Mouse (Mus musculus): ENCODE data around the gene Ermap. TPM values are rescaled to one million over a fixed set of nuclear protein-coding genes. Genes with fewer than 3 reads are reported as not detected.
A peak's percentile ranks its signal among the peaks of the same experiment; 100 is the strongest.

Gene Ermap
- 158 and 191 TPM in 2 replicates for polyA plus RNA-seq (2012; rRNA removed)
- 300 and 349 TPM in 2 replicates for polyA plus RNA-seq (2014; fragmentation: Nextera tagmentation; extraction: Ambion mirVana)

DNA sequence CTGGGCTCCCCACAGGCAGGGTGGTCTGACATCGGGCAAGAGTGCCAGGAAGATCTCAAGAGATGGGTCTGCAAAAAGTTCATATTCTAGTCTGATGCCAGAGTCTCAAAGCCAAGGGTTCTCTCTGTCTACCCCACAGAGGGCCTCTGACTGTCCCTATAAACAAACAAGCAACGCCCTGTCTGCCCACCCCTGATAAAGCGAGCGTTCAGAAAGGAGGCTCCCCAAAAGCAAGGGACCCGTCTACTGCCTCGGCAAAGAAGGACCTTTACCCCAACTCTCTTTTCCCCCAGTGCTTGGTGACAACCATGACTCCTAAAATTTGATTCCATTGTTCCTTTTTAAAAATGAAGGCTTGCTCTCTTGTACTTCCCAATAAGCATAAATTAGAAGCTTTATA, at the start of gene Ermap:
Gene Ermap, minus strand, starts transcription at position 148 of the 400 bp plus-strand sequence.
- peak within 1 kb of the TSS; percentile 97 for H3K27ac ChIP-seq

GRCm38 (mm10) chr4:119239181-119239682, 49.4 kb upstream of the Ermap start:
- H3K4me1 ChIP-seq (replicated peaks; ENCODE audit: control insufficient read depth in 2 of 2, insufficient read depth in 2 of 2, low read length in 1 of 2) = peaks cover 3 to 7% of the 10 kb centered on the region in 2 experiments; a peak in 3 of 4 replicates
- no peaks in the 10 kb centered on the region for H3K9me3 ChIP-seq (ENCODE audit: control insufficient read depth, low read length)
- H3K27me3 ChIP-seq (ENCODE audit: control insufficient read depth, insufficient read depth, low read length) = no peaks in the 10 kb centered on the region
- H3K36me3 ChIP-seq (replicated peaks; ENCODE audit: control insufficient read depth, insufficient read depth, low read depth) = no peaks in the 10 kb centered on the region; the same call in 1 of the 2 replicates
- ATAC-seq (ENCODE audit: insufficient read depth) (peak; percentile 71; the same call in 1 of the 2 replicates), DNase-seq (ENCODE audit: low read depth in 3 of 3, low spot score in 3 of 3) (peak; percentile 51 to 68 (median 59))
- H3K27ac ChIP-seq = no peak overlapping the region
- peak overlapping the region; percentile 50 for H3K9ac ChIP-seq (replicated peaks)
- H3K4me2 ChIP-seq (ENCODE audit: low read depth) = peak overlapping the region; percentile 57
- TF ChIP-seq EP300 (IDR thresholded peaks at IDR 0.05; ENCODE audit: low read depth) = no peak
- peak; percentile 84 for TF ChIP-seq CTCF (IDR thresholded peaks at IDR 0.05; ENCODE audit: low read depth)
- 11% methylated on average over 12 of the region's 12 CpGs for WGBS (ENCODE audit: insufficient replicate concordance)
- H3K4me3 ChIP-seq (ENCODE audit: insufficient read depth in 1 of 2, low read depth in 2 of 2, low read length in 2 of 2) = peak overlapping the region in 1 of 2 experiments; percentile 29; a peak in 2 of 4 replicates

More for the DNA sequence above, at the start of gene Ermap:
- peak within 1 kb of the TSS; percentile 72 to 91 for H3K4me3 ChIP-seq (ENCODE audit: insufficient read depth in 1 of 2, low read depth in 2 of 2, low read length in 2 of 2)
- peaks cover 40% of the 10 kb centered on the region for H3K36me3 ChIP-seq (replicated peaks; ENCODE audit: control insufficient read depth, insufficient read depth, low read depth)
- peaks cover 44 to 70% of the 10 kb centered on the region in 2 experiments for H3K4me1 ChIP-seq (replicated peaks; ENCODE audit: control insufficient read depth in 2 of 2, insufficient read depth in 2 of 2, low read length in 1 of 2)
- H3K4me2 ChIP-seq (ENCODE audit: low read depth) = peak within 1 kb of the TSS; percentile 96
- DNase-seq (ENCODE audit: low read depth in 3 of 3, low spot score in 3 of 3) (peak; percentile 91 to 93 (median 91)), ATAC-seq (ENCODE audit: insufficient read depth) (peak; percentile 90)
- H3K27me3 ChIP-seq (ENCODE audit: control insufficient read depth, insufficient read depth, low read length) = no peaks in the 10 kb centered on the region
- H3K9me3 ChIP-seq (ENCODE audit: control insufficient read depth, low read length) = no peaks in the 10 kb centered on the region
- peak; percentile 90 for TF ChIP-seq EP300 (IDR thresholded peaks at IDR 0.05; ENCODE audit: low read depth)
- no peak for TF ChIP-seq CTCF (IDR thresholded peaks at IDR 0.05; ENCODE audit: low read depth)
- peak within 1 kb of the TSS; percentile 97 for H3K9ac ChIP-seq (replicated peaks)
- 12% methylated on average over 6 of the region's 6 CpGs for WGBS (ENCODE audit: insufficient replicate concordance)

GRCm38 (mm10) chr4:119238661-119239060, 48.9 kb upstream of the Ermap start:
- H3K4me2 ChIP-seq (ENCODE audit: low read depth) = peak overlapping the region; percentile 57

GRCm38 (mm10) chr4:119234348-119234747, 44.5 kb upstream of the Ermap start:
- H3K4me3 ChIP-seq (ENCODE audit: insufficient read depth in 1 of 2, low read depth in 2 of 2, low read length in 2 of 2) = no peak overlapping the region
- ATAC-seq (ENCODE audit: insufficient read depth) (no peak), DNase-seq (ENCODE audit: low read depth in 3 of 3, low spot score in 3 of 3) (no peak)
- H3K36me3 ChIP-seq (replicated peaks; ENCODE audit: control insufficient read depth, insufficient read depth, low read depth) = no peaks in the 10 kb centered on the region
- no peaks in the 10 kb centered on the region for H3K9me3 ChIP-seq (ENCODE audit: control insufficient read depth, low read length)
- H3K9ac ChIP-seq (replicated peaks) = no peak overlapping the region
- H3K27me3 ChIP-seq (ENCODE audit: control insufficient read depth, insufficient read depth, low read length) = no peaks in the 10 kb centered on the region; the same call in 1 of the 2 replicates
- H3K4me2 ChIP-seq (ENCODE audit: low read depth) = peak overlapping the region; percentile 78
- no peak overlapping the region for H3K27ac ChIP-seq
- 73% methylated on average over 3 of the region's 3 CpGs for WGBS (ENCODE audit: insufficient replicate concordance)
- H3K4me1 ChIP-seq (replicated peaks; ENCODE audit: control insufficient read depth in 2 of 2, insufficient read depth in 2 of 2, low read length in 1 of 2) = peaks cover 7 to 8% of the 10 kb centered on the region in 2 experiments
- no peak for TF ChIP-seq CTCF (IDR thresholded peaks at IDR 0.05; ENCODE audit: low read depth)
- no peak for TF ChIP-seq EP300 (IDR thresholded peaks at IDR 0.05; ENCODE audit: low read depth)

More at GRCm38 (mm10) chr4:119238661-119239060, 48.9 kb upstream of the Ermap start:
- DNase-seq (ENCODE audit: low read depth in 3 of 3, low spot score in 3 of 3) (no peak), ATAC-seq (ENCODE audit: insufficient read depth) (peak; percentile 58; the same call in 1 of the 2 replicates)
- H3K27ac ChIP-seq = no peak overlapping the region
- no peaks in the 10 kb centered on the region; the same call in 1 of the 2 replicates for H3K36me3 ChIP-seq (replicated peaks; ENCODE audit: control insufficient read depth, insufficient read depth, low read depth)
- peaks cover 3 to 7% of the 10 kb centered on the region in 2 experiments; a peak in 3 of 4 replicates for H3K4me1 ChIP-seq (replicated peaks; ENCODE audit: control insufficient read depth in 2 of 2, insufficient read depth in 2 of 2, low read length in 1 of 2)
- no peak overlapping the region for H3K9ac ChIP-seq (replicated peaks)
- H3K4me3 ChIP-seq (ENCODE audit: insufficient read depth in 1 of 2, low read depth in 2 of 2, low read length in 2 of 2) = no peak overlapping the region; a peak in 1 of 4 replicates
- H3K27me3 ChIP-seq (ENCODE audit: control insufficient read depth, insufficient read depth, low read length) = no peaks in the 10 kb centered on the region
- H3K9me3 ChIP-seq (ENCODE audit: control insufficient read depth, low read length) = no peaks in the 10 kb centered on the region
- TF ChIP-seq CTCF (IDR thresholded peaks at IDR 0.05; ENCODE audit: low read depth) = no peak
- no peak for TF ChIP-seq EP300 (IDR thresholded peaks at IDR 0.05; ENCODE audit: low read depth)
- WGBS (ENCODE audit: insufficient replicate concordance) = 37% methylated on average over 3 of the region's 3 CpGs

GRCm38 (mm10) chr4:119233256-119233901, 43.6 kb upstream of the Ermap start:
- peak; percentile 53; the same call in 1 of the 2 replicates for ATAC-seq (ENCODE audit: insufficient read depth)

More at GRCm38 (mm10) chr4:119233256-119233901, 43.6 kb upstream of the Ermap start:
- Histone ChIP-seq H3K4me1 (replicated peaks; ENCODE audit: control insufficient read depth in 2 of 2, insufficient read depth in 2 of 2, low read length in 1 of 2) (peaks cover 3 to 5% of the 10 kb centered on the region in 2 experiments), H3K9ac (replicated peaks) (peak overlapping the region; percentile 50), H3K27me3 (ENCODE audit: control insufficient read depth, insufficient read depth, low read length) (no peaks in the 10 kb centered on the region; the same call in 1 of the 2 replicates), H3K4me3 (ENCODE audit: insufficient read depth in 1 of 2, low read depth in 2 of 2, low read length in 2 of 2) (peak overlapping the region; percentile 68 to 71), H3K4me2 (ENCODE audit: low read depth) (peak overlapping the region; percentile 78), H3K9me3 (ENCODE audit: control insufficient read depth, low read length) (no peaks in the 10 kb centered on the region), H3K27ac (no peak overlapping the region), H3K36me3 (replicated peaks; ENCODE audit: control insufficient read depth, insufficient read depth, low read depth) (no peaks in the 10 kb centered on the region)
- under 1% methylated on average over 36 of the region's 36 CpGs for WGBS (ENCODE audit: insufficient replicate concordance)
- TF ChIP-seq EP300 (IDR thresholded peaks at IDR 0.05; ENCODE audit: low read depth) (no peak), CTCF (IDR thresholded peaks at IDR 0.05; ENCODE audit: low read depth) (peak; percentile 29; the same call in 1 of the 2 replicates)
- peak in 1 of 3 experiments; percentile 17 for DNase-seq (ENCODE audit: low read depth in 3 of 3, low spot score in 3 of 3)
